Mouse (Mus musculus): Measurements from ENCODE around the gene Mtap. TPM values are rescaled to one million over a fixed set of nuclear protein-coding genes. Genes with fewer than 3 reads are reported as not detected.

Mtap gene
- polyA plus RNA-seq, 1 experiment from 2014 or later: 11.6 TPM

- Histone ChIP-seq H3K4me1 (ENCODE audit: insufficient read depth) (no peaks in the 10 kb centered on the region), H3K27me3 (ENCODE audit: insufficient read depth, low read length) (no peaks in the 10 kb centered on the region), H3K4me3 (ENCODE audit: low read depth, low read length) (no peak overlapping the region), H3K36me3 (replicated peaks; ENCODE audit: insufficient read depth, low read length) (no peaks in the 10 kb centered on the region), H3K9ac (replicated peaks) (no peak overlapping the region), H3K4me2 (ENCODE audit: low read depth, low read length) (no peak overlapping the region), H3K27ac (ENCODE audit: low read depth) (no peak overlapping the region), H3K9me3 (ENCODE audit: low read length) (no peaks in the 10 kb centered on the region)
- DNase-seq (no peak), ATAC-seq (no peak)
- no peak for TF ChIP-seq CTCF (IDR thresholded peaks at IDR 0.05; ENCODE audit: low read depth)
- TF ChIP-seq EP300 (IDR thresholded peaks at IDR 0.05; ENCODE audit: low read depth): no peak
Measured at GRCm38 (mm10) chr4:89119900-89120299, 17.0 kb upstream of the Mtap start.

GRCm38 (mm10) chr4:89120353-89120752 lies 16.6 kb upstream of the Mtap start:
- no peak for ATAC-seq
- Histone ChIP-seq H3K9me3 (ENCODE audit: low read length) (no peaks in the 10 kb centered on the region), H3K4me1 (ENCODE audit: insufficient read depth) (no peaks in the 10 kb centered on the region), H3K27ac (ENCODE audit: low read depth) (no peak overlapping the region), H3K9ac (replicated peaks) (no peak overlapping the region), H3K27me3 (ENCODE audit: insufficient read depth, low read length) (no peaks in the 10 kb centered on the region), H3K36me3 (replicated peaks; ENCODE audit: insufficient read depth, low read length) (no peaks in the 10 kb centered on the region), H3K4me2 (ENCODE audit: low read depth, low read length) (no peak overlapping the region), H3K4me3 (ENCODE audit: low read depth, low read length) (no peak overlapping the region)
- no peak for DNase-seq
- TF ChIP-seq CTCF (IDR thresholded peaks at IDR 0.05; ENCODE audit: low read depth) (no peak), EP300 (IDR thresholded peaks at IDR 0.05; ENCODE audit: low read depth) (no peak)
- 64% methylated on average over 5 of the region's 5 CpGs for WGBS (ENCODE audit: insufficient replicate concordance)

DNA sequence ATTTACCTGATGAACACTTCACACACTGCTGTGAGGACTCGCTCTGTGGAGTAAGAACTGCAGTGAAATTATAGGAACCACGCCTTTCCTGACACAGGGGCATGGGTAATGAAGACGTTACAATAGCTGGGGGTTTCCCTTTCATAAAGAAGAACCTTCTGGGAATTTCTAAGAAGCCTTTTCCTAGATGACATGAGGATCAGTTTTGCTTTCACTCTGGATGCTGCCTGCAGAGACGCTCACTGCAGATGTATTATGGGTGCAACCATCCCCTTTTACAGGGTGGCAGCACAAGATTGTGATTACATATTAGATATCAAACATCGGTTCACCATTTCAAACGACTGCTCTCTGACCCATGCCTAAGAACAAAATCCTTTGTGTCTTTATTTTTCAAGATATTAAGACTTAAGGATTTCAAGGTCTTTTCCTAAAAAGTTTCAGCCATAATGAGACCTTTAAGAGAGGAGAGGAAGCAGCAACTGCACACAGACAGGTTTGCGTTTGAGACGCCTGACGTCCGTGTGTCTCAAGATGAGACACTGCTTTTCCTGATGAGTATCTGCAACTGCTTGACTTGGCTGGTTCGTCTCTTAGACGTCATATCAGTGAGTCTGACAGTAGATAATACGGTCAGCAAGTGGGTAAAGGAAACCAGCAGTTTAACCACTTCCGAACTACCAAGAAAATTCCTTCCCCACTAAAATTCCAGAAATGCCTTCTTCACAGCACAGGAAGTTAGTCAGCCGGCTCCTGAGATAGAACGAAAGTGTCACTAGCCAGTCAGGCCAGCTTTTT lies 13.3 kb upstream of the Mtap start:
- ATAC-seq (no peak), DNase-seq (no peak)
- no peak overlapping the region for H3K9ac ChIP-seq (replicated peaks)
- no peak overlapping the region for H3K27ac ChIP-seq (ENCODE audit: low read depth)
- no peaks in the 10 kb centered on the region for H3K9me3 ChIP-seq (ENCODE audit: low read length)
- TF ChIP-seq EP300 (IDR thresholded peaks at IDR 0.05; ENCODE audit: low read depth) (no peak), CTCF (IDR thresholded peaks at IDR 0.05; ENCODE audit: low read depth) (no peak)
- H3K36me3 ChIP-seq (replicated peaks; ENCODE audit: insufficient read depth, low read length): no peaks in the 10 kb centered on the region
- peaks cover 5% of the 10 kb centered on the region; the same call in 1 of the 2 replicates for H3K4me1 ChIP-seq (ENCODE audit: insufficient read depth)
- H3K27me3 ChIP-seq (ENCODE audit: insufficient read depth, low read length): no peaks in the 10 kb centered on the region
- peak overlapping the region; percentile 49 for H3K4me2 ChIP-seq (ENCODE audit: low read depth, low read length)
- WGBS (ENCODE audit: insufficient replicate concordance): 36% methylated on average over 16 of the region's 16 CpGs
- H3K4me3 ChIP-seq (ENCODE audit: low read depth, low read length): 0 out of 2 replicates have a peak overlapping the region, but pooled peaks have one; percentile 0

- peak overlapping the region; percentile 1; the same call in 1 of the 2 replicates for H3K4me3 ChIP-seq (ENCODE audit: low read depth, low read length)
- 18% methylated on average over 5 of the region's 5 CpGs for WGBS (ENCODE audit: insufficient replicate concordance)
Measured at GRCm38 (mm10) chr4:89127674-89128073, 9.2 kb upstream of the Mtap start.

DNA sequence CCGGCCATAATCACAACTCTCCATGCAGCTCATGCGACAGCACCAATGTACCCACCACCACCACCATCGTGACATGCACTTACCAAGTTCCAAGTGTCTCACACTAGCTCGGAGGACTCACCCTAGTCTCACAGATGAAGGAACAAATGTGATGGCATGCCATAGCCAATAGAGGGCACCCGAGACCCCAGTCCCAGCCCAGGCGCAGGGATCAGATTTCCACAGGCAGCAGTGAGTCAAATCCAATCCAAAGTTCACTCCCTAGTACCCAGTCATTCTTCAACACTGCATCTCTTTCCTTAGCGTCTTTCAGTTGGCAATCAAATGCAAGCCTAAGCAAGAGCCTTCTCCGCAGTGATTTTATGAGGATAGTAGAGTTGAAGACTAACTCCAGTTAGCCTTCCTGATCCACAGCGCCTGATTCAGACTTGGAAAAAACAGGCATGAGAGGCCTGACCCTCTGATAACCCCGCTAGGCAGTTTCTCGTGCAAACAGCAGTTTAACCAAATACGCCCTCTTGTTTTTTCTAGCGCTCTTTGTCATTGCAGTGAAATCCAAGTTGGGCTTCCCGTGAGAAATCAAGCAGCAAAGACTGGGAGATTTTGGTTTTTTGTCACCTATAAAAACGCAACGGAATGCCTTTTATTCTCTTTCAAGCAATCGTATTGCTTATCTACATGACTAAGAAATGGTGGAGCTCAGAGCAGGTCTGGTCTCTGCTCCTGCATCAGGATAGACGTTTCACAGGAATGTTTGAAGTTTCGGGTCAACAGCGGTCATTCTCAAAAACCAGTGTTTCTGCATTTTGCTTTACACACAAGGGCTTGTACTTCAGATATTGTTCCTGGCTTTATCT lies 8.6 kb upstream of the Mtap start:
- Histone ChIP-seq H3K27ac (ENCODE audit: low read depth) (peak overlapping the region; percentile 69), H3K36me3 (replicated peaks; ENCODE audit: insufficient read depth, low read length) (no peaks in the 10 kb centered on the region), H3K9ac (replicated peaks) (no peak overlapping the region), H3K4me2 (ENCODE audit: low read depth, low read length) (peak overlapping the region; percentile 62), H3K4me1 (ENCODE audit: insufficient read depth) (peaks cover 5% of the 10 kb centered on the region; the same call in 1 of the 2 replicates), H3K9me3 (ENCODE audit: low read length) (no peaks in the 10 kb centered on the region), H3K4me3 (ENCODE audit: low read depth, low read length) (peak overlapping the region; percentile 21), H3K27me3 (ENCODE audit: insufficient read depth, low read length) (no peaks in the 10 kb centered on the region)
- peak; percentile 69 for DNase-seq
- WGBS (ENCODE audit: insufficient replicate concordance): 29% methylated on average over 20 of the region's 20 CpGs
- ATAC-seq: peak; percentile 86
- TF ChIP-seq EP300 (IDR thresholded peaks at IDR 0.05; ENCODE audit: low read depth) (no peak), CTCF (IDR thresholded peaks at IDR 0.05; ENCODE audit: low read depth) (peak; percentile 83)

More at GRCm38 (mm10) chr4:89127674-89128073, 9.2 kb upstream of the Mtap start:
- Histone ChIP-seq H3K27ac (ENCODE audit: low read depth) (no peak overlapping the region), H3K27me3 (ENCODE audit: insufficient read depth, low read length) (no peaks in the 10 kb centered on the region), H3K4me2 (ENCODE audit: low read depth, low read length) (peak overlapping the region; percentile 62), H3K4me1 (ENCODE audit: insufficient read depth) (peaks cover 5% of the 10 kb centered on the region; the same call in 1 of the 2 replicates), H3K36me3 (replicated peaks; ENCODE audit: insufficient read depth, low read length) (no peaks in the 10 kb centered on the region), H3K9me3 (ENCODE audit: low read length) (no peaks in the 10 kb centered on the region), H3K9ac (replicated peaks) (no peak overlapping the region)
- ATAC-seq: peak; percentile 9; the same call in 1 of the 2 replicates
- no peak for TF ChIP-seq EP300 (IDR thresholded peaks at IDR 0.05; ENCODE audit: low read depth)
- DNase-seq: no peak

DNA sequence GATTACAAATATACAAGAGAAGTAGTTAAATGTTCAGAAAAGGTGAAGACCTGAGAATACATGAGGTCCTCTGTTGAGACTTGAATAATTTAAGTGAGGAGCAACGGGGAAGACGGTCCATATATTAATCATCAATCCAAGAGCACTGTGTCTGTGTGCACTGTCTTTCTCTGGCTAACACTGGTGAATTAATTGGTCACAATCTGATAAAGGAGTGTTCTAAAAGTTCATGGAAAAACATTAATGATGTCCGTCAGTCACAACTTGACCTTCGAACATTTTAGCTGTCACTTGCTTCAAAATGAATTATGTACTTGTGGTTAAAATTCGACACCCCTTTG lies 8.0 kb upstream of the Mtap start:
- Histone ChIP-seq H3K4me2 (ENCODE audit: low read depth, low read length) (peak overlapping the region; percentile 62), H3K36me3 (replicated peaks; ENCODE audit: insufficient read depth, low read length) (no peaks in the 10 kb centered on the region), H3K27ac (ENCODE audit: low read depth) (peak overlapping the region; percentile 69), H3K9ac (replicated peaks) (no peak overlapping the region), H3K27me3 (ENCODE audit: insufficient read depth, low read length) (no peaks in the 10 kb centered on the region), H3K4me1 (ENCODE audit: insufficient read depth) (peaks cover 5% of the 10 kb centered on the region; the same call in 1 of the 2 replicates), H3K9me3 (ENCODE audit: low read length) (no peaks in the 10 kb centered on the region), H3K4me3 (ENCODE audit: low read depth, low read length) (peak overlapping the region; percentile 21; the same call in 1 of the 2 replicates)
- DNase-seq (no peak), ATAC-seq (no peak)
- WGBS (ENCODE audit: insufficient replicate concordance): 49% methylated on average over 5 of the region's 5 CpGs
- no peak for TF ChIP-seq CTCF (IDR thresholded peaks at IDR 0.05; ENCODE audit: low read depth)
- no peak for TF ChIP-seq EP300 (IDR thresholded peaks at IDR 0.05; ENCODE audit: low read depth)

Measured in liver, postnatal 0 days (tissue).